Mouse (Mus musculus) left cerebral cortex, adult 2 months (tissue): ENCODE data around the gene Sirt7. TPM values are rescaled to one million over a fixed set of nuclear protein-coding genes. Genes with fewer than 3 reads are reported as not detected.

Experiments
- DNase-seq, 2 experiments: peaks; one replicate each; pipeline ENCODE4 v3.0.0; 2021 to 2022; ENCODE audit warnings: low spot score in 2 of 2, mixed read lengths in 1 of 2; ENCODE audit errors: extremely low spot score in 1 of 2
- H3K27ac ChIP-seq: fragments of 200-600 bp; 2 replicates; pipeline ENCODE4 v1.8.1; 2022
- H3K4me3 ChIP-seq: fragments of 200-600 bp; 2 replicates; pipeline ENCODE4 v1.8.1; 2022
- CTCF ChIP-seq: fragments of 200-600 bp; IDR thresholded peaks from 2 replicates; pipeline ENCODE4 v1.8.1; 2022; ENCODE audit warnings: antibody characterized with exemption, mild to moderate bottlenecking, moderate library complexity
- intact Hi-C: fragments of 180-260 bp; cut with DNase I; formaldehyde crosslinking; loops from one replicate; pipeline ENCODE4 v1.15.1; 2025
- total RNA-seq, 2 experiments: library from RNA; stranded (reverse); gene quantifications; 2 replicates each; pipeline ENCODE4 v1.2.3; 2021

Gene Sirt7
- total RNA-seq, 2 experiments from 2014 or later: 43.2 to 45.3 TPM

DNA sequence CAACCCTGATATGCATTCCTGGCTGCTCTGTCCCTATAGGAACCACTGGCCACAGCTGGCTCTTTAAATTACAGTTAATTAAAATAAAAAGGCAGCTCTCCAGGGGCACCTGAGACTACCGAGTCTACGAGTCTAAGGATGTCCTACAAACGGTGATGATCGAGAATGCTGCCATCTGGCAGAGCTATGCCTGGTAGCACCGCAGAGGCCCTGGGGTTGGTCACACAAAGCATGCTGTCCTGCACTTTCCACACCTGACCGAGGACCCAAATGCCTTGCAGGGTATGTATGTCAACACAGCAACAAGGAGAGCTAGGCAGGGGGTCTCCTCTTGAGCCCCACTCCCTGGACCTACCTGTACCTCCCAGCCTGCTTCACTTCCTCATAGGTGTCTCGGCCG lies 11.1 kb downstream of the Sirt7 start:
- no peak for DNase-seq
- H3K4me3 ChIP-seq: no peak overlapping the region
- intact Hi-C loops: no loop called here
- no peak overlapping the region for H3K27ac ChIP-seq
- TF ChIP-seq CTCF: no peak

DNA sequence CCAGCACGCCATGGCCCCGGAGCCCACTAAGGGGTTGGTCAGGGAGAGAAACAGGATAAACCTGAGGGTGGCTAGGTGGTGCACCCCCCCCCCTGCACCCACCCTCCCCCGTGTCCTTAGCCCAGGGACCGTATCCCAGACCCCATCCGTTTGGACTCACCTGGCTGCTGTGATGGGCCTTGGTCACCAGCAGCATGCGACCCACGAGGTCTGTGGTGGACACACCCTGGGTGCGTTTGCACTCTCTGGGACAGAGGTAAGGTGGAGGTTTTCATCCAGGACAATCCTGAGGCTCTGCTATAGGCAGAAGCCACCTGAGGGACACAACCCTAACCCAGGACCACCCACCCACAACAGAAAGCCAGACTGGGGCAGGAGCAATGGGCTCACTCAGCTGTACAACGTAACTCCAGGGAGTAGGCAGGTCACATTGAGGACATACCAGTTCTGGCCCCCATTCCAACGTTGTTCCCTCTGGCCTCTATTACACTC lies 11.5 kb downstream of the Sirt7 start:
- H3K27ac ChIP-seq: no peak overlapping the region
- TF ChIP-seq CTCF: no peak
- no peak for DNase-seq
- intact Hi-C loops: no loop called here
- no peak overlapping the region for H3K4me3 ChIP-seq

DNA sequence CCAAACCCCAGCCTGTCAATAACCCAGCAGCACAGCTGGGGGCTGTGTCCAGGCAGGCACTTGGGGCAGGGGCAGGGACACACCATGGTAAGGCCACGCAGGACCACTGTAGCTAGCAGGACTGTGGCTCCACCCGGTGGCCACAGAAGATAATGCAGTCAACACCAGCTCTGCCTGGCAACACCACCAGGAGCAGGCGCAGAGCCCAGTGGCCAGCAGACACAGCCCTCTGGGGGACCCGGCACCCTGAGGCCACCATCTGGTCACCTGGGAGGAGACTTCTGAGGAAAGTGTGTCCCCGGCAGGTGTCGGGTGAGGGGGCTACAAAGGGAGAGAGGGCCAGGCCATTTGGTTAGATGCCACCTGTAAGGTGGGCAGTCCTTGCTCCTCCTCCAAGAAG lies 12.3 kb downstream of the Sirt7 start:
- TF ChIP-seq CTCF: peak; percentile 73
- Histone ChIP-seq H3K4me3 (no peak overlapping the region), H3K27ac (no peak overlapping the region)
- intact Hi-C loops: no loop called here
- DNase-seq: peak; percentile 59 to 62

DNA sequence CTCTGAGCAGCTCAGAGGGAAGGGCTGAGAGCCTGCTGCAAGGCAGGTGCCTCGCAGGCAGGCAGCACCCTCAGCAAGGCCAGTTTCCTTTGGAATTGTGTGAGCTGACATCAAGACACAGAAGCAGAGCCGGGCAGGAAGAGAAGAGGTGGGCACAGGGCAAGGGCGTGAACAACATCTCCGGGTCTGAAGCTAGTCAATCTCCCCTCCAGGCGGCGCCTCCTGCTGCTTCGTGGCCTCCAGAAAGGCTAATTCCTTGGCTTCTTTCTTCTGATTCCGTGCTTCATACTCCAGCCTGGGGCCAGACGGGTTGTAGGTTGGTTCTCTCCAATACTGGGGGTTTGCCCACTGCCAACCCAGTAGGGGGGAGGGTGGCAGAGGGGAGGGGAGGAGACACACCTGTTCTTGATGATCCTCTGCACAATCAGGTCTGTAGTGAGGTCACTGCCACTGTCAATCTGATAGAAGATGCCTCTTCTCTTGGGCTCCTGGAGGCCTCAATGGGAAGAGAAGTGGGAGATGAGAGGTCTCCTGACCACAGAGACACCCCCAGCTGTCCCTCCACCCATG lies 14.5 kb downstream of the Sirt7 start:
- TF ChIP-seq CTCF: no peak
- DNase-seq: no peak
- Histone ChIP-seq H3K27ac (no peak overlapping the region), H3K4me3 (no peak overlapping the region)
- intact Hi-C loops: no loop called here

DNA sequence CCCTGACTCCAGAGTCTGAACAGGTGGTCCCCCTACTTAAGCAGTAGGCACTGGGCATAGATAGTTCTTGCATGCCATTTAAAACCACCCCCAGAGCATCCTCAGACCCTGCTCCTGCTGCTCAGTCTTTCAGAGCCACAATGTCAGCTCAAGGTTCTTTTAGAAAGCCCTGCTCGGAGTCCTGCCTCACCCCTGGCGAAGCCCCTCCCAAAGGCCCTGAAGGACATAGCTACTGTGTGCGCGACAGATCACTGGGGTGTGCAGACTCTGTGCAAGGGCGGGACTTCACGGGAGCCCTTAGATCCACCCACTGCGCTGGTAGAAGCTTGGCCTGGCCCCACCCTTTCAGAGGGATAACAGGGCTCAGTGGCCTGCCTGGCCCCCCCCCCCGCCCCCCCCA lies 15.8 kb downstream of the Sirt7 start:
- TF ChIP-seq CTCF: no peak
- H3K27ac ChIP-seq: no peak overlapping the region
- intact Hi-C loops: no loop called here
- H3K4me3 ChIP-seq: no peak overlapping the region
- DNase-seq: no peak

DNA sequence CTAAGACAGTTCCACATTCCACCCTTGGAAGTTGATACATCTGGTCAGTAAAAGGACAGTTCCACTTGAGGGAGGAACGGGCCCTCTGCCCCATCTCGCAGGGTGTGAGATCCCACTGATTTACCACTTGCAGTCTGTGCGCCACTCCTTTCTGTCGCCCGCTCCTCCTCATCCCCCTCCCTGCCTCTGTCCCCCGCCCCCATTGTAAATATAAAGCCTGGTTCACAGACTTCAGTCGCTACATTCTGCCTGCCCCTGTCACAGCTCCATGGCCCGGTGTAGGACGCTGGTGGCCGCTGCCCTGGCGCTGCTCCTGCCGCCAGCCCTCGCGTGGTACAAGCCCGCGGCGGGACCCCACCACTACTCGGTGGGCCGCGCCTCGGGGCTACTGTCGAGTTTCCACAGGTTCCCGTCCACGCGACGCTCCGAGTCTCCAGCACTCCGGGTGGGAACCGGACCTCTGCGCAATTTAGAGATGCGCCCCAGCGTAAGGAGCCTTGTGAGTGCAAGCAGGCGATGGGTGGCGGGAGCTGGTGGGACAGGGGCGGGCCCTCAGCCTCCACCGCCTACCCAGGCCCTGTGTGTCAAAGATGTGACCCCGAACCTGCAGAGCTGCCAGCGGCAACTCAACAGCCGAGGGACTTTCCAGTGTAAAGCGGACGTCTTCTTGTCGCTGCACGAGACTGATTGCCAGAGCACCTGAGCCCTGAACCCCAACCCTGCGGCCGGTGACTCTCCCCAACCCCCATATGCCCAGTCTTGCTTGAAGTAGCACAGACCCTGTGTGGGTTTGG lies 16.6 kb downstream of the Sirt7 start, which contains the start of gene Npb:
Gene Npb, plus strand, starts transcription at position 237 of the 794 bp plus-strand sequence.
- intact Hi-C loops: no loop called here
- TF ChIP-seq CTCF: no peak
- no peak within 1 kb of the TSS for H3K4me3 ChIP-seq
- no peak within 1 kb of the TSS for H3K27ac ChIP-seq
- DNase-seq: no peak

DNA sequence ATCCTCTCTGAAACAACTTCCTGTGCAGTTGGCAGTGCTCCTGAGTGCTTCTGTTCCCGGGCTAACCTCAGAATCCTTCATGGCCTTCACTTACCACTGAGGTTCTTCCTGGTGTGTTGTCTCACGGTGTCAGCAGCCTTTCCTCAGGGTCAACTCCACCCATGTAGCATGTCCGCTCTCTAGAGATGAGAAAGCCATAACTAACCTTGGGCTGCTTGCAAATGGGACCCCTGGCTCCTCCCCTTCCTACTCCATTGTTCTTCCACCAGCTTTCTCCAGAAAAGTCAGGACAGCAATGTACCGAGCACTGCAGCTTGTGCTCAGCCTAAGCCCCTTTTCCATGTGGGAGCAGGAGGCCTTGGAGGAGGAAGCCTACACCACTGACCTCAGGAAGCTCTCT lies 18.3 kb downstream of the Sirt7 start:
- H3K27ac ChIP-seq: no peak overlapping the region
- H3K4me3 ChIP-seq: no peak overlapping the region
- no peak for DNase-seq
- no peak for TF ChIP-seq CTCF
- intact Hi-C loops: no loop called here

DNA sequence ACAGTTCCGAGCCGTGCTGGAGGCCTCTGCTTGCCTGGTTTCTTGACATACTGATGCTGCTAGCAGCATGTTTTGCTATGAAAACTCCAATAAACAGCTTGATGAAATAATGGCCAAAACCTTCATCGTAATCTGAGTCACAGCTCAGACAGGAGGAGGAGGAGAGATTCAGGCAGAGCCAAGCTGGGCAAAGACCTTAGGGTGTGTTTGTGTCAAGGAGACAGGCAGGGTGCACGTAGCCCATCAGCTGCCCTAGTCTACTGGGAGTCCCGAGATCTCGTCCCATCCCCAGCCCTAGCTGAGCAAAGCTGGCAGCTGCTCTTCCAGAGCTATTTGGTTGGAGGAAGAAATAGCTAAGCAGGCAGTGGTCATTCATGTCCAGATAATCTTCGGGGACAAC lies 19.4 kb downstream of the Sirt7 start:
- Histone ChIP-seq H3K4me3 (no peak overlapping the region), H3K27ac (no peak overlapping the region)
- DNase-seq: no peak
- intact Hi-C loops: no loop called here
- TF ChIP-seq CTCF: no peak

DNA sequence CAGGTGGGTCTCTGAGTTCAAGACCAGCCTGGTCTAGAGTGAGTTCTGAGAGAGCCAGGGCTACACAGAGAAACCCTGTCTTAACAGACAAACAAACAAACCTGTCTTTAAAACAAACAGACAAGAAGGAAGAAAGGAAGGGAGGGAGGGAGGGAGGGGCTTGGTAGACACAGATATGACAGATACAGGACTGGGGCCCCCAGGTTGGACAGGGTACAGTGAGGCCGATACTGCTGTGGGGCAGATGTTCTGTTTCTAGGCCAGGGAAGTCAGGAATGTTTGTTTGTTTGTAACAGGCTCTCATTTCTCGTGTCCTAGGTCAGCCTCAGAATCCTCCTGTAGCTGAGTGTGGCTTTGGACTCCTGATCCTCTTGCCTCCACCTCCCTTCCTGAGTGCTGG lies 21.5 kb downstream of the Sirt7 start:
- TF ChIP-seq CTCF: no peak
- intact Hi-C loops: no loop called here
- H3K27ac ChIP-seq: no peak overlapping the region
- no peak overlapping the region for H3K4me3 ChIP-seq
- DNase-seq: no peak

DNA sequence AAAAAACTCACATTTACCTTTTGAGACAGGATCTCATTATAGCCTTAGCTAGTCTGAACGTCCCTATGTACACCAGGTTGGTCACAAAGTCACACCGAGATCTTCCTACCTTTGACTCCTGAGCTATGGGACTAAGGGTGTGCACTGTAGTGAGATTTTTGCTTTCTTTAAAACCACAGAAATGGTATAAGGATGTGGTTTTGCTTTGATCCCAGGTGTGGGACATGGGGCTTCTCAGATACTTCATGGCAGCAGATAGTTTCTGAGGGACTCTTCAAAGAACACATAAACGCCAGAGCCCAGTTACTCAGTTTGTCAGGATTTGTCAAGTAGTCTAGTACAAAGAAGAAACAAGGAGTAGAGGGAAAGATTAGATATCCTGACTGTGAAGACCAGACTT lies 24.3 kb downstream of the Sirt7 start:
- intact Hi-C loops: no loop called here
- no peak for TF ChIP-seq CTCF

DNA sequence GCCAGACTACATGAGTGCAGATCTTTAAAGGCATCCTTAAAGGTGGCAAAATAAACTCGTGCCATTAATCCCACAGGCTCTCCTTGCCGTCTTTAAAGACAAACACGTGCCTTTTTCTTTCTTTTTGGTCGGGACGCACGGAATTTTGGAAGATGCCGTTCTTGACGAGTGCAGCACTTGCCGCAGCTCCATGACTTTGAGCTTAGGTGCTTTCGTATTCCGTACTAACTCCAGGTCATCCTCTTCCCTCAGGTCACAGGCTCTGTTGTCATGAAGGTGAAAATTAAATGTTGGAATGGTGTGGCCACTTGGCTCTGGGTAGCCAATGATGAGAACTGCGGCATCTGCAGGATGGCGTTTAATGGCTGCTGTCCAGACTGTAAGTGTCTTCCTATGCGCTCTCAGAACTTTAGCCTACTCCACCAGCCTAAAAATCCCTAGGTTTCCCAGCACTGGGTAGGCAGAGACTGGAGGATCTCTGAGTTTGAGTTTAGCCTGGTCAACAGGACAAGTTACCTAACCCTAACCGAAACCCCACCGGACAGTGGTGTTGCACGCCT lies 26.0 kb downstream of the Sirt7 start:
- DNase-seq: no peak
- Histone ChIP-seq H3K4me3 (peak overlapping the region; percentile 85), H3K27ac (no peak overlapping the region; the same call in 1 of the 2 replicates)
- no peak for TF ChIP-seq CTCF
- intact Hi-C loops: no loop called here

More for the DNA sequence above, 24.3 kb downstream of the Sirt7 start:
- no peak overlapping the region for H3K27ac ChIP-seq
- no peak overlapping the region for H3K4me3 ChIP-seq
- DNase-seq: no peak

DNA sequence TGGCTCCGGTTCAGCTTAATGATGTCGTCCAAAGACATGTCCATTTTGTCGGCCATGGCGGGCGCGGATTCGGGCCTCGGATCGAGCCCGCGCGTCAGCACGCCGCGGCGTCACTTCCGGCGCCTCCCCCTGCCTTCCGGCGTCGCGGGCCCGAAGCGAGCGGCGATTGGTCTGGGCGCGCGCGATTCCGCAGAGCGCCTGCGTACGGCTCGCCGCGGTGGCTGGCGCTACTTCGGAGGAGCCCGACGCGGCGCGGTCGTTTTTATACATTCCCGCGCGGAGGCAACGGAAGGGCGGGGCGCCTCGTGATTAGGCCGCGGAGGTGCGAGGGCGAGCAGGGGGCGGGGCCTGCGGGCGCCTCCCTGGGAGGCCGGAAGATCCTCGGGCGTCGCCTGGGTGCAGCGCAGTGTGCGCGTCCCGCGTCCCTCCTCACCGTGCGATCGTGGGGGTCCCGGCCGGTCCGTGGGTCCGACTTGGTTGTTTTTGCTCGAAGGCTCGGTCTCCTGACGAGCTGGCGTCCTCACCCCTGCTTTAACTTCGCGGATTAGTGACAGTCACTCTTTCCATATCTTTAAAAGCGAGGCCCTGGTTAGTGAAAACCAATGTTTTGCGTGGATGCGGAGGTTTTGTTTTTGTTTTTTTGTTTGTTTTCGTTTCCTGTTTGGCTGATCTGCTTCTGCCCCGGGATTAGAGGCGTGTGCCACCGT lies 26.6 kb downstream of the Sirt7 start, which contains the start of the genes Alyref and Anapc11:
Gene Alyref, minus strand, starts transcription at position 83 of the 707 bp plus-strand sequence.
Gene Anapc11, plus strand, starts transcription at position 139 of the 707 bp plus-strand sequence.
- peak within 1 kb of the TSS; percentile 85 for H3K4me3 ChIP-seq
- no peak; the same call in 1 of the 2 replicates for TF ChIP-seq CTCF
- peak within 1 kb of the TSS; percentile 79 for H3K27ac ChIP-seq
- intact Hi-C loops: no loop called here
- DNase-seq: peak; percentile 94 to 96
